Mouse (Mus musculus): ENCODE measurements around the gene Fbxw16. TPM values are rescaled to one million over a fixed set of nuclear protein-coding genes. Genes with fewer than 3 reads are reported as not detected.
A peak's percentile ranks its signal among the peaks of the same experiment; 100 is the strongest.
"Not testable (repeated sequence)": the region's sequence is repeated elsewhere in the genome, so short reads cannot be mapped to it uniquely, and the experiment has no call there.

Fbxw16 gene
- total RNA-seq (2021) (not detected), polyA plus RNA-seq (2012; rRNA removed) (not detected in 2 replicates)
- long read RNA-seq = 0 reads

GRCm38 (mm10) chr9:109449040-109449439, at the start of gene Fbxw16:
Gene Fbxw16 (minus strand): TSS chr9:109449140.
- DNase-seq = no peak

- DNase-seq = not testable (repeated sequence)
Observed at GRCm38 (mm10) chr9:109495775-109496174, 46.8 kb upstream of the Fbxw16 start, which contains the start of gene Fbxw19. Gene Fbxw19 (minus strand): TSS chr9:109495875.

- DNase-seq = peak; percentile 38
Observed at GRCm38 (mm10) chr9:109432956-109433355, 16.0 kb downstream of the Fbxw16 start.

GRCm38 (mm10) chr9:109404196-109404595, 44.7 kb downstream of the Fbxw16 start, which contains the start of gene Fbxw22:
Gene Fbxw22 (minus strand): TSS chr9:109404296.
- DNase-seq = not testable (repeated sequence)

Other genes with a start within 250 kb of the Fbxw16 start
- not detected for gene Fbxw20, start 214.4 kb downstream of the Fbxw16 start, total RNA-seq (2021)
- not detected in 2 replicates for gene Fbxw20, start 214.4 kb downstream of the Fbxw16 start, polyA plus RNA-seq (2012; rRNA removed)
- gene Fbxw14, start 161.5 kb downstream of the Fbxw16 start, total RNA-seq (2021) = not detected
- not detected in 2 replicates for gene Fbxw14, start 161.5 kb downstream of the Fbxw16 start, polyA plus RNA-seq (2012; rRNA removed)
- not detected for gene Fbxw28, start 109.5 kb downstream of the Fbxw16 start, total RNA-seq (2021)
- not detected in 2 replicates for gene Fbxw28, start 109.5 kb downstream of the Fbxw16 start, polyA plus RNA-seq (2012; rRNA removed)
- not detected for gene Fbxw22, start 44.8 kb downstream of the Fbxw16 start, total RNA-seq (2021)
- gene Fbxw22, start 44.8 kb downstream of the Fbxw16 start, polyA plus RNA-seq (2012; rRNA removed) = not detected in 2 replicates
- not detected for gene Fbxw19, start 46.7 kb upstream of the Fbxw16 start, total RNA-seq (2021)
- not detected in 2 replicates for gene Fbxw19, start 46.7 kb upstream of the Fbxw16 start, polyA plus RNA-seq (2012; rRNA removed)
- gene Fbxw15, start 119.1 kb upstream of the Fbxw16 start, total RNA-seq (2021) = not detected
- not detected in 2 replicates for gene Fbxw15, start 119.1 kb upstream of the Fbxw16 start, polyA plus RNA-seq (2012; rRNA removed)
- not detected for gene Fbxw24, start 176.9 kb upstream of the Fbxw16 start, total RNA-seq (2021)
- not detected in 2 replicates for gene Fbxw24, start 176.9 kb upstream of the Fbxw16 start, polyA plus RNA-seq (2012; rRNA removed)
- gene Fbxw25, start 215.5 kb upstream of the Fbxw16 start, total RNA-seq (2021) = not detected
- gene Fbxw25, start 215.5 kb upstream of the Fbxw16 start, polyA plus RNA-seq (2012; rRNA removed) = not detected in 2 replicates